Mouse (Mus musculus) heart, embryonic 14.5 days (tissue): ENCODE measurements around the gene Pcx. TPM values are rescaled to one million over a fixed set of nuclear protein-coding genes. Genes with fewer than 3 reads are reported as not detected.

Source experiments
- ATAC-seq: fragments of 200-750 bp; cut with Nextera tagmentation; 2 replicates; pipeline ENCODE4 v1.8.0; 2017; ENCODE audit warnings: low read depth, moderate TSS enrichment; ENCODE audit not compliant: insufficient number of reproducible peaks, insufficient read depth, low FRiP score
- H3K27ac ChIP-seq, 2 experiments: fragments of 200-500 bp in 1 of 2; fragments of 300-500 bp in 1 of 2; sonication (generic) in 1 of 2; replicated peaks in 1 of 2; 2 replicates each; pipeline ENCODE4 v1.5.1; 2012 to 2014; ENCODE audit warnings: low read depth in 2 of 2, low read length in 2 of 2, control low read depth in 1 of 2, mild to moderate bottlenecking in 1 of 2, mixed read lengths in 1 of 2; ENCODE audit not compliant: control insufficient read depth in 1 of 2, insufficient read depth in 1 of 2
- H3K27me3 ChIP-seq: fragments of 300-500 bp; sonication (generic); 2 replicates; pipeline ENCODE4 v1.6.1; 2014; ENCODE audit warnings: mild to moderate bottlenecking, low read length, control low read depth; ENCODE audit not compliant: control insufficient read depth, insufficient read depth
- H3K36me3 ChIP-seq: fragments of 300-500 bp; sonication (generic); 2 replicates; pipeline ENCODE4 v1.6.1; 2014; ENCODE audit warnings: mild to moderate bottlenecking, control low read depth, low read length, mixed read lengths; ENCODE audit not compliant: control insufficient read depth, insufficient read depth
- H3K4me1 ChIP-seq, 2 experiments: fragments of 200-500 bp in 1 of 2; fragments of 300-500 bp in 1 of 2; sonication (generic) in 1 of 2; 2 replicates each; pipeline ENCODE4 v1.6.1; 2012 to 2014; ENCODE audit warnings: low read length in 2 of 2, control low read depth in 1 of 2, mixed read lengths in 1 of 2; ENCODE audit not compliant: control insufficient read depth in 2 of 2, insufficient read depth in 2 of 2
- H3K4me2 ChIP-seq: fragments of 300-500 bp; sonication (generic); 2 replicates; pipeline ENCODE4 v1.6.1; 2014; ENCODE audit warnings: mild to moderate bottlenecking, low read length
- H3K4me3 ChIP-seq, 2 experiments: fragments of 200-500 bp in 1 of 2; fragments of 300-500 bp in 1 of 2; sonication (generic) in 1 of 2; 2 replicates each; pipeline ENCODE4 v1.5.1; 2012 to 2014; ENCODE audit warnings: low read length in 2 of 2, mild to moderate bottlenecking in 2 of 2, control low read depth in 1 of 2, low read depth in 1 of 2, moderate library complexity in 1 of 2; ENCODE audit not compliant: control insufficient read depth in 1 of 2, insufficient read depth in 1 of 2
- H3K9ac ChIP-seq: fragments of 300-500 bp; sonication (generic); 2 replicates; pipeline ENCODE4 v1.6.1; 2014; ENCODE audit warnings: mild to moderate bottlenecking, low read length
- H3K9me3 ChIP-seq: fragments of 300-500 bp; sonication (generic); 2 replicates; pipeline ENCODE4 v1.6.1; 2016; ENCODE audit warnings: low read length, control low read depth; ENCODE audit not compliant: control insufficient read depth
- WGBS: fragments of 180-500 bp; shearing (Covaris S2); extraction: QIAGEN DNeasy Blood & Tissue Kit; methylation state at CpG from one replicate; pipeline ENCODE4 v1.1.7; 2014; 5-methylcytosine and 5-hydroxymethylcytosine counted together
- polyA plus RNA-seq: library from polyadenylated mRNA; unstranded; fragments of >200 nt; fragmentation: Nextera tagmentation; extraction: Ambion mirVana; gene quantifications from 2 replicates; pipeline ENCODE4 v1.2.1, GENCODE M21; 2014

Gene Pcx
- polyA plus RNA-seq, 1 experiment from 2014 or later: 8.7 TPM

DNA sequence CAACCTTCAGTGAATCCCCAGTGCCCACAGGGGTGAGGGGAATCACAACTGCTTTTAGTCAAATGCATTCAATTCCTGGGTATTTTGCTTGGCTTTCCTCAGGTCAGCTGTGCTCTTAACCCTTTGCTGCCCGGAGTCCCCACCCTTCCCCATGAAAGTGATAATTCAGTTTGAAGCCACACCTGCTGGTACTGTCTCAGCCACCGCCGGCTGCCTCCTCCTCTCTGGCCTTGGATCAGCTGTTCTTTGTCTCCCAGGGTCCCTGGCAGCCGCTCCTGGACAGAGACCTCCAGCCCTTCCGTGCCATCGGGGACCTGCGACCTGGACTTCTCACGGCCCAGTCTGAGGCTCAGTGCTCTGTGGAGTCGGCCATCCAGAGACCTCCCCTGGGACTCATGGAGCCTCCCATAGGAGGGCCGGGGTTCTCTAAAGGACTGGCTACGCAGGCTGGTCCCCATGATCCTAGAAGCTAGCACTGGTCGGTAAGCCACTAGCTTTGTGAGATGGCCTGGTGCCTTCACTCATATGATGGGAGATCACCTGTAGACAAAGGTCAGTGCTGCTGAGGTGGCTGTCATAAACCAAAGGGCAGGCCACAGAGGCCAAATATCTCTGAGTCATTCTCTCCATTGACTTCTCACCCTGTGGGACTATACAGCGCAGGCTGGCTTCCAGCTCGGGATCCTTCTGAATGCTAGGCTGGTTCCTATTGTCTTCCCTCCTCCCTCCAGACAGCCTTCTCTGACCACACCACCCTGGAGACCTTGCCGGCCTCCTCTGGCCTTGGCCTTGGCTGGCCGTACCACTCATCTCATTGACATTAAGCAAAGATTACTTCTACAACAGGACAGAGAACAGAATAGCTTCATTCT lies 12.0 kb upstream of the Pcx start, which contains the start of gene 2010003K11Rik:
Gene 2010003K11Rik (minus strand): TSS at position 522 of the 872 bp plus-strand sequence.
- Histone ChIP-seq H3K9me3 (no peaks in the 10 kb centered on the region), H3K4me2 (peak within 1 kb of the TSS; percentile 16; the same call in 1 of the 2 replicates), H3K4me1 (peaks cover 3% of the 10 kb centered on the region in 2 experiments; a peak in 2 of 4 replicates), H3K36me3 (no peaks in the 10 kb centered on the region), H3K27me3 (no peaks in the 10 kb centered on the region), H3K9ac (no peak within 1 kb of the TSS), H3K4me3 (no peak within 1 kb of the TSS), H3K27ac (no peak within 1 kb of the TSS)
- no peak for ATAC-seq
- 62% methylated on average over 16 of the region's 16 CpGs for WGBS

DNA sequence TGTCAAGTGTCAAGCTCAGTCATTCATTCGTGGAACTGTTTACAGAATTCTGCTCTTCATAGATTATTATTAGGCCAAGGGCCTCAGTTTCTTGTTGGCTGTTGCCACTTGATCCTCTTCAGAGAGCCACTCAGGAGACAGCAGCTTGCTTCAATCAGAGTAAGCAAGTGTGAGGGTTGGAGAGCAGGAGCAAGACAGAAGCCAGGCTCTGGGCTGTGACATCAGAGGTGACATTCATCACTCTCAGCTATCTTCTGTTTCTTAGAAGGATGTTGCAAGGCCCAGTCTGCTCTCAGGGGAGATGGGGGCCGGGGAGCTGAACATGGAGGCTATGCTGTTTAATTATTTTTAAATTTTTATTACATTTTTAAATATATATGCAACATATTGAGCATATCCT lies 7.6 kb upstream of the Pcx start:
- H3K4me1 ChIP-seq: peaks cover 2 to 3% of the 10 kb centered on the region in 2 experiments; a peak in 2 of 4 replicates
- H3K4me2 ChIP-seq: no peak overlapping the region
- H3K9me3 ChIP-seq: no peaks in the 10 kb centered on the region
- H3K36me3 ChIP-seq: no peaks in the 10 kb centered on the region
- H3K4me3 ChIP-seq: no peak overlapping the region
- H3K27ac ChIP-seq: no peak overlapping the region
- H3K9ac ChIP-seq: no peak overlapping the region
- ATAC-seq: no peak
- WGBS: 34% methylated on average over 2 of the region's 2 CpGs
- no peaks in the 10 kb centered on the region for H3K27me3 ChIP-seq

DNA sequence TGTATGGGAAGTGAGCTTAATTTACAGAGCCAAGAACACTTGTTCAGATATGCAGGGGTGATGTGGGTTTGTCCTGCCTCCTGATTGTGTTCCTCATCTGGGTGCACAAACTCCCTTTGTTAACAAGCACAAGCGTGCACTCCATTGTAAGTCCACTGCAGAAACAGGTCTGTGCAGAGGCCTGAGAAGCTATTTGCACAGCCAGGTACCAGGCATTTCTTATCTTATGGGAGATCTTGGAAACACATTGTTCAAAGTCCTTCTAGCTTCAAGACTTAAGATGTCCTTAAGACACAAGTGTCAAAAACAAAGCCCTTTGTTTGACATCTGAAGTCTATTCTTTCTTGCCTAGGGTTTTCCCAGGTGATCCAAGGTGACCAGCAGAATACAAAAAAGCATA lies 5.4 kb upstream of the Pcx start:
- Histone ChIP-seq H3K4me3 (no peak overlapping the region), H3K9ac (no peak overlapping the region), H3K36me3 (no peaks in the 10 kb centered on the region), H3K27me3 (no peaks in the 10 kb centered on the region), H3K4me2 (no peak overlapping the region), H3K4me1 (peaks cover 3 to 5% of the 10 kb centered on the region in 2 experiments; a peak in 3 of 4 replicates), H3K9me3 (no peaks in the 10 kb centered on the region), H3K27ac (no peak overlapping the region)
- 91% methylated on average over 1 of the region's 1 CpGs for WGBS
- no peak for ATAC-seq

DNA sequence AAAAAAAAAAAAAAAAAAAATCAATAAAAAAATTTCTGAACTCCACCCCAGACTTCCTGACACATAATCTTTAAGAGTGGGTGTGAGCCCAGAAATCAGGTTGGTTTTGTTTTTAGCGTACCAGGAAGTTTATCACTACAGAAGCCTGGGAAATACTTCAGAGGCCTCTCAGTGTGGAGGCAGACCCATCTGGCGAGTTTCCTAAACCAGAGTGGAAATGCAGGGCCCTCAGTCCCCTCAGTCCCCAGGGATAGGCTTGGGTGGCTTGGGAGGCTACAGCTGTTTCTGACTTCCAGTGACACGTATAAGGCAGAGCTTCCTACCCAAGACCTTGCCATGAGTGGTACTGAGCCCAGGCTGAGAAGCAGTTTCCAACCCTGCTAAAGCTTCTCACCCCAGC lies 2.5 kb upstream of the Pcx start:
- no peaks in the 10 kb centered on the region for H3K27me3 ChIP-seq
- 62% methylated on average over 3 of the region's 3 CpGs for WGBS

DNA sequence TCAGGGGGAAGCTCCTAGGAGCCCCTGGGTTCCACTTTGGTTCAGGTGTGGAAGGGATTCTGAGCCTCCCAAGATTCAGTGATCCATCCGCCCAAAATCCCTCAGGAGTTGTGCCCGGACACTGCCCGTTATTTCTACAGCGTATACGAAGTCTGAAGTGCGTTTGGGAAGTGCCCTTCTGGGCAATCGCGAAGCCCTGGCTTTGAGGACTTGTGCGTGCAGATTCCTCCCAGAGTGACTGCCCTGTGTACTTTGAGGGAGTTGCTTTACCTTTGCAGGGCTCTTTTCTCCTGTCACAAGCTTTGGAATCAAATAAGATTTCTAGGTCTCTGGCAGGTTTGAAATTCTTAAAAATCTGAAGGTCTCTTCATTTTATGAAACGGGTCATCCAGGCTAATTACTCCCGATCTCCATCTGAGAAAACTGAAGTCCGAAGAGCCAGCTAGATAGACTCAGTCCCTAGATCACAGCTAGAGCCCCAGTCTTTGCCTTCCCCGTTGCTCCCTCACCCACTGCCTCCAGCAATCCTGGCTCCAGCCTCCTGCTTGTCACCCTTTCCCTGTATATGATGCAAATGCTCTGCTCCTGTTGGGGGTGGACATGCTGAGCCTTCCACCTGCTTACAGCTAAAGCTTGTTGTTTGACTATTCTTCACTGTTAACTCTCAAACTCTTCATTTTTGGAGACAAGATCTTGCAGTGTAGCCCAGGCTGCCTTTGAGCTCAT lies 1.0 kb downstream of the Pcx start:
- Histone ChIP-seq H3K36me3 (no peaks in the 10 kb centered on the region), H3K4me2 (peak overlapping the region; percentile 80), H3K27ac (no peak overlapping the region), H3K9me3 (no peaks in the 10 kb centered on the region), H3K27me3 (no peaks in the 10 kb centered on the region), H3K4me3 (peak overlapping the region; percentile 73 to 74), H3K9ac (peak overlapping the region; percentile 74), H3K4me1 (peaks cover 12 to 19% of the 10 kb centered on the region in 2 experiments)
- WGBS: 9% methylated on average over 13 of the region's 13 CpGs
- no peak for ATAC-seq

More for the DNA sequence above, 2.5 kb upstream of the Pcx start:
- H3K9me3 ChIP-seq: no peaks in the 10 kb centered on the region
- no peak overlapping the region for H3K4me3 ChIP-seq
- H3K9ac ChIP-seq: no peak overlapping the region
- peaks cover 6 to 10% of the 10 kb centered on the region in 2 experiments; a peak in 3 of 4 replicates for H3K4me1 ChIP-seq
- no peak overlapping the region for H3K27ac ChIP-seq
- H3K36me3 ChIP-seq: no peaks in the 10 kb centered on the region
- H3K4me2 ChIP-seq: no peak overlapping the region
- ATAC-seq: no peak

DNA sequence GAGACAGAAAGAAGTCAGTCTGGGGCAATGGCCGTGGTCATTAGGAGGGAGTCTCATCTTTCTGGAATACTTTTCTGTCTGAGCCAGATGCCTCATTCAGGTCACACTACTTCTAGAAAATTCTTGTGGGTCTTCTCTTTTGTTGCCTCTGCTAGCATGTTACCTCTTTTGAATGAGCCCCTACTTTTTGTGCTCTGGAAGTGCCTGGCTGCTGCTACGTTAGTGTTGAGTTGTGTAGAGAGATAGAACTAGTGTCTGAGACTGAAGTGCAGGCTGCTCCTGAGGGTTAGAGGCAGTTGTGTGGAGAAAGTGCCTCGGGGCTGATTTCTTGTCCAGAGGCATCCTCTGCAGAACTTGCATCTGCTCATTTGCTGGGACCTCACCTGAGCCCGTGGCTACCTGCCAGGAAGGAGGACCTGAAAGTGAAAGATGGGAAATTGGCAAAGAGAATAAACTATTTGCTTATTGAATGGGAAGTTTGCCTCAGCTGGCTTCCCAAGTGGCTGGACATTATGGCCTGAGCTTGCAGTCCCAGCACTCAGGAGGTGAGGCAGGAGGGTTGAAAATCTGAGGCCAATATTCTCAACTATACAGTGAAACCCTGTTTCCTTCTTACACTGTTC lies 3.1 kb downstream of the Pcx start:
- Histone ChIP-seq H3K27me3 (no peaks in the 10 kb centered on the region), H3K4me3 (no peak overlapping the region), H3K9ac (no peak overlapping the region), H3K27ac (no peak overlapping the region), H3K4me1 (peaks cover 12 to 19% of the 10 kb centered on the region in 2 experiments), H3K36me3 (no peaks in the 10 kb centered on the region), H3K9me3 (no peaks in the 10 kb centered on the region), H3K4me2 (no peak overlapping the region)
- ATAC-seq: no peak
- 68% methylated on average over 4 of the region's 4 CpGs for WGBS

DNA sequence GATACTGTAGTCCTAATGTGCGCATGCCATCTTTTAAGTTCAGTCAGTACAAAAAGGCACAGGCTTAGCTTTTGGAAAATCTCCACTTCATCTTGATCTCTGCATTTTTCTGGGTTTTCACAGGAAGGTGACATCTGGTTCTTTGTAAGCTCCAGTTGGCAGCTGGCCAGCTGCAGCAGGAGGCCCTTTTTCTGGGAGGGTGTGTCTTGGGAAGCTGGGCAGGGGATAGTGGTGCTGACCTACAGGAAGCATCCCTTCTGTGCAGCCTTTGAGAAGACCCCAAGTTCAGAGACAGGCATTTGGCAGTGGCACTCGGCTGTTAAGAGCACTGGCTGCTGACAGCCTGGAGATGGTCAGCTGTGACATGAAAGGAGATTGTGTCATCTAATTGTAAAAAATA lies 5.5 kb downstream of the Pcx start:
- no peak overlapping the region for H3K4me2 ChIP-seq
- H3K27ac ChIP-seq: no peak overlapping the region
- H3K4me1 ChIP-seq: peaks cover 11 to 13% of the 10 kb centered on the region in 2 experiments
- no peak for ATAC-seq
- H3K4me3 ChIP-seq: no peak overlapping the region
- no peaks in the 10 kb centered on the region for H3K27me3 ChIP-seq
- H3K36me3 ChIP-seq: no peaks in the 10 kb centered on the region
- no peaks in the 10 kb centered on the region for H3K9me3 ChIP-seq
- H3K9ac ChIP-seq: no peak overlapping the region
- 38% methylated on average over 2 of the region's 2 CpGs for WGBS
